Mouse (Mus musculus) kidney, postnatal 14 days (tissue): ENCODE results near the gene Matk.

ENCODE experiments used
- DNase-seq: peaks from one replicate; pipeline ENCODE4 v3.0.0; 2022; ENCODE audit warnings: mixed read lengths

The Matk gene

GRCm38 (mm10) chr10:81244146-81244545, 8.6 kb upstream of the Matk start:
- DNase-seq = no peak

DNA sequence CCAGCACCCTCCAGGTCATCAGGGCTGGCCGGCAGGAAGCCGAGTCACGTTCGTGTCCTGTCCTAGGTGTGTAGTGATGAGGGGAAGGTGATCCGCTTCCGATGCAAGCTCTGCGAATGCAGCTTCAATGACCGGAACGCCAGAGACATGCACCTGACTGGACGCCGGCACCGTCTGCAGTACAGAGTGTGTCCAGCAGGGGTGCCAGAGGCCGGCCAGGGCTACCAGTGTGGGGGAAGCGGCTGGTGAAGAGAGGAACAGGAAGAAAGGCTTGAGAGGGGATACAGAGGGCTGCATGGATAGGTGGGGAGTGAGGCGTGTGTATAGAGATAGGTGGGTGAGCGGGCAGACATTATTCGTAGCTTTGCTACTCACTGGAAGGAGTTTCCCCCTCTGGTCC, 8.1 kb upstream of the Matk start:
- peak; percentile 83 for DNase-seq

DNA sequence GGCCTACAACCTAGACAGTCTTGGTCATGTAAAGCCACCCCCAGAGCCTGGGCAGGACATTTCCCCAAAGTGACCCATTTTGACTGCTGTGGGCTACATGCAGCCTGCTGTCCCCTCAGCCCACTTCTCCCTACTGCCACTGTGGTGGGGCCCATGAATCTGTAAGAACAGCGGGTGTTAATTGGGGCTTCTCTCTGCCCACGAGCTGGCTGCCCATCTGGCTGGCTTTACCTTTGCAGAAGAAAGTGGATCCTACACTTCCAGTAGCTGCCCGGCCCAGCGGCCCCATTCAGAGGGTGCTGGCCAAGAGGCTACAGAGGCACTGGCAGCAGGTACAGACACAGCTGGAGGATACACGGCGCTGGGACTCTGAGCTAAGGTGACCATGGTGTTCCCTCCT, 7.6 kb upstream of the Matk start:
- no peak for DNase-seq

DNA sequence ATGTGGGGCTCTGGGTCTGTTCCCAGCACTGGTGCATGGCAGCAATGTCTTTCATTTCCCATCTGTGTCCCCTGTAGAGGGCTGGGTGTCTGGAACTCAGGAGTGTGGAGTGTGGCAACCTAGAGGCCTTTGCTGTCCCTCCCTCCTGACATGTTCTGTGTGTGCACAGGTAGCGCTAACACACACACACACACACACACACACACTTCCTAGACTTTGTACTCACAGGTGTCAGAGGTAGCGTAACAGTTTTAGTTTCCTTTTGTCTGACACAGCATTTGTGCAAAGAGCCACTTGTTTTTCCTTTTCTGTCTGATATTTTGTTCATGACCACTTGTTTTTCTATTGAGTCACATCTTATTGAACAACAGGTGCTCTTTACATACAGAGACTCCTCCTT, 4.9 kb upstream of the Matk start:
- no peak for DNase-seq

DNA sequence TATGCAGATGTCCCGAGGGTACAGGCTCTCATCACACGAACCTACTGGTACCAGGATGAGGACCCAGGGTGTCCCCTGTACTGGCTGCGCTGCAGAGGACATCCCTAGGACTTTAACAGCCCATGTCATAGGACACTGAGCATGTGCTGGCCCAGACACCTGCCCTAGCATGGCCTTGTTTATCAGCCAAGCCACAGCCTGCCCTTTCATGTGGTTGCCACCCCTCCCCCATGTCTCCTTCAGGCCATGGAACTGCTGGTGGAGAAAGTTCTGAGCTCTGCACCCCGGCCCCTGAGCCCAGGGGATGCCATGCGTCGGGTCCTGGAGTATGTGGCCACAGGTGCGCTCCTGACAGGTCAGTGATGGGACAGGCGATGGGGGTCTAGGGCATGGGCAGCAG, 3.3 kb upstream of the Matk start:
- DNase-seq = no peak

- no peak for DNase-seq
These were observed 2.2 kb downstream of the Matk start for GRCm38 (mm10) chr10:81254886-81255285.

GRCm38 (mm10) chr10:81257158-81258039, 4.7 kb downstream of the Matk start:
- no peak for DNase-seq

DNA sequence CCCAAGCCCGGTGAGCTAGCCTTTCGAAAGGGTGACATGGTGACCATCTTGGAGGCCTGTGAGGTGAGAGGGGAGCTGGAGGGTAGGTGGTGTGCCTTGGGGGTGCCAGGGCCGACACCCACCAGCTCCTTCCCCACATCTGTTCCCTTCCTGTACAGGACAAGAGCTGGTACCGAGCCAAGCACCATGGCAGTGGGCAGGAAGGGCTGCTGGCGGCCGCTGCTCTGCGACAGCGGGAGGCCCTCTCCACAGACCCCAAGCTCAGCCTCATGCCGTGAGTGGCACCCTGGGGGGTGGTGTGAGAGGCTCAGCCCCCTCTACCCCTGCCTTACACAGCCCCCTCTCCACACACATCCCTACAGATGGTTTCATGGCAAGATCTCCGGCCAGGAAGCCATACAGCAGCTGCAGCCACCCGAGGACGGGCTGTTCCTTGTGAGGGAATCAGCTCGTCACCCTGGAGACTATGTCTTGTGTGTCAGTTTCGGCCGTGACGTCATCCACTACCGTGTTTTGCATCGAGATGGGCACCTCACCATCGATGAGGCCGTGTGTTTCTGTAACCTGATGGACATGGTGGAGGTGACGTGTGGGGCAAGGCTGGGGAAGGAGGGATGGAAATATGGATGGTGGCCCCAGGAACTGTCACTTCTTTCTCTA, 6.6 kb downstream of the Matk start:
- DNase-seq = no peak

GRCm38 (mm10) chr10:81261025-81261424, 8.3 kb downstream of the Matk start:
- DNase-seq = no peak

GRCm38 (mm10) chr10:81265540-81265939, 12.8 kb downstream of the Matk start:
- DNase-seq = no peak

DNA sequence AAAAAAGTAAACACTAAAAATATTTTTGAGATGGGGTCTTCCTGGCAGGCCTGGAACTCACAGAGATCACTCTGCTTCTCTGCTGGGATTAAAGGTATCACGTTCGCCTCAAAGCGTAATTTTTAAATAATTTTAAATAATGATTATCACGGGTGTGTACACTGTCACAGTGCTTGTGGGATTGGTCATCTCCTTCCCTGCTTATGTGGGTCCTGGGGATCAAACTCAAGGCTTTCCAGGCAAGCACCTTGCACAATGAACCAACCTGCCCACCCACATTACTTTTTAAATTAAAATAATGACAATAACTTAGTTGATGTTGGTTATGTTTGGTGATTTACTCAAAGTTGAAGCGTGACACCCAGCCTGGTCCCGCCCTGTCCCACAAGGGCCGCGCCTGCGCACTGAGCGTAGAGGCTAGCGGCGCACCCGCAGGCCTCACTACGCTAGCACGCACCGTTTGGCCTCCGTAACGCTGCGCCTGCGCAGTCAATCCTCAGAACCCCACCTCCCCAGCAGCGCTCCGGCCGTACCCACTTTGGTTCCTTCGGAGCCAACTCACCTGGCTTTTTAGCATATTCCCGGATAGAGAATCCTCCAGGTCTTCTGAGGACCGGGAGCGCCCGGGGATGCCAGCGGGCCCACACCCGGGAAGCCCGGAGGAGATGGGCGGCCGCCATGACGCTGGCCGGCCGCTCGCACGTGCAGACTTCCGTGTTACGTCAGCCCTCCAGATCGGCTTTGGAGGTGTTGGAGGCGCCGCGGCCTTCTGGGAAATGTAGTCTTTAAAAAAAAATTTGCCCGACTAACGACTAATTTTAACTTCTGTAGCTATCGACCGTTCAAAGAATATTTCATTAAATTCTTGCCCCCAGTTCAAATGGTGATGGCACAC, 13.7 kb downstream of the Matk start, which contains the start of the genes Mrpl54 and Apba3:
TSS of gene Mrpl54 (minus strand) at position 724 of the 895 bp plus-strand sequence.
TSS of gene Apba3 (plus strand) at position 750 of the 895 bp plus-strand sequence.
- peak; percentile 98 for DNase-seq

- peak; percentile 93 for DNase-seq
These were observed 15.3 kb downstream of the Matk start for GRCm38 (mm10) chr10:81268056-81268455.

DNA sequence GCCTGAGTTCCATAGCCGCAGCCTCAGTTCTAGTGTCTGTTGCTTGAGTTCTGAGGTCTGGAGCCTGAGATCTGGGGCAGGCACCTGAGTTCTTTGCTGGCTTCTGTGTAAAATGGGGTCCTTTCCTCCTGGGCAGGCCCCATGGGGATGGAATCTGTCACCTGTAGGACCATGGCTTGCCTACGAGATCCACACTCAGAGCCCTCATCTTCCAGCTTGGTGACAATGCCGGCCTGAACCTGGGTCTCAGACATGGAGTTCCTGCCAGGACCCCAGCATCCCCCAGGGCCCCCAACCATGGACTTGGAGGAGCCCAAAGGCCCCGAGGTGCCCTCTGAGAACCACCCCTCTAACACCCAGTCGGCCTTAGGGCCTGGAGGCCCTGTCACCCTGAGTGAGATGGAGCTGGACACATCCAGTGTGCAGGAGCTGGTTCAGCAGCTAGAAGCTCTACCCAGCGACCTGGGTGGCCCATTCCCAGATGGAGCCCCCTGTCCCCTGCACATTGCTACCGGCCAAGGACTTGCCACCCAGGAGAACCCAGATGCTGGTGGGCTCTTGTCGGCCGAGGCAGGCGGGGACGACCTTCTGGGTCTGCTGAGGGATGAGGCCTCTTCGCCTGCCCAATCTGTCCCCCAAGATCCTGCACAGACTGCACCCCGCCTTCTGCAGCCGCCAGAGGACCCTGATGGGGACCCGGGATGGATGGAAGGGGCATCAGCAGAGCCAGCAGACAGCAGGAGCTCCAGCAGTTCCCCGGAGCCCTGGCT, 16.1 kb downstream of the Matk start:
- DNase-seq = no peak

GRCm38 (mm10) chr10:81272356-81272755, 19.6 kb downstream of the Matk start:
- no peak for DNase-seq

- no peak for DNase-seq
These were observed 21.1 kb downstream of the Matk start for GRCm38 (mm10) chr10:81273842-81274241.

- DNase-seq = no peak
These were observed 24.9 kb downstream of the Matk start for GRCm38 (mm10) chr10:81277676-81278075.

GRCm38 (mm10) chr10:81279496-81279895, 26.8 kb downstream of the Matk start:
- no peak for DNase-seq

DNA sequence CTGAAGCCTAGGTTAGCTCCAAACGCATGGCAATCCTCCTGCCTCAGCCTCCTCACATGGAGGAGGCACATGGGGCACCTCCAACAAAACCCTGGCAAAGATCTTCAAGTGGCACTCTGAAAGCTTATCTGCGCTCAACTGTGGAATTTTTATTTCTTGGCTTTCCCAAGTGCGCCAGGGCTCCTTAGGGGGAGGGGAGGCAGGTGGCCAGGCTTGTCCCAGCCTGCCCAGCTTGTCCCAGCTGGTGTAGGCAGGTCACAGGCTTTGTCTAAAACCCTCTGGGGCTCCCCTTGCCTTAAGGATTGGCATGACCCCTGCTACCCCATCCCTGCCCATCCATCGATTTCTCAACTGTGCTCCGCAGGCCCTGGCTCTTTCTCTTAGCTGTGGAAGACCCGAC, 31.5 kb downstream of the Matk start:
- no peak for DNase-seq

DNA sequence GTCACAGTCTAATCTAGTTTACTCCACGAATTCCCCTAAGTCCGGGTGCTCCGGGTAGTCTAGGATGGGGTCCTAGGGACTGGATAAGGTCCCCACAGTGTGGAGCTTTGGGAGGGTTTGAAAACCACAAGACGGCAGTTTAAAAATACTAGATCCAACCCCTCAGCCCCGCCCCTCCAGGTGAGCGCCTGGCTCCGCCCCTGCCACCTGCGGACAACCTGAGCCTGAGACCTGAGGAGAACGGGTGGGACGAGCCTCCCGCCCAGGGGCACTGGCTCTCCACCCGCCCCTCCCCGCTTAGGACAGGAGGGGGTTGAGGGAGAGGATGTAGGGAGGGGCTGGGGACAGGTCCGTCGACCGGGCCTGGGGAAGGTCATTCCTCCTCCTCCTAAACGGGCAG, 32.0 kb downstream of the Matk start:
- peak; percentile 80 for DNase-seq

DNA sequence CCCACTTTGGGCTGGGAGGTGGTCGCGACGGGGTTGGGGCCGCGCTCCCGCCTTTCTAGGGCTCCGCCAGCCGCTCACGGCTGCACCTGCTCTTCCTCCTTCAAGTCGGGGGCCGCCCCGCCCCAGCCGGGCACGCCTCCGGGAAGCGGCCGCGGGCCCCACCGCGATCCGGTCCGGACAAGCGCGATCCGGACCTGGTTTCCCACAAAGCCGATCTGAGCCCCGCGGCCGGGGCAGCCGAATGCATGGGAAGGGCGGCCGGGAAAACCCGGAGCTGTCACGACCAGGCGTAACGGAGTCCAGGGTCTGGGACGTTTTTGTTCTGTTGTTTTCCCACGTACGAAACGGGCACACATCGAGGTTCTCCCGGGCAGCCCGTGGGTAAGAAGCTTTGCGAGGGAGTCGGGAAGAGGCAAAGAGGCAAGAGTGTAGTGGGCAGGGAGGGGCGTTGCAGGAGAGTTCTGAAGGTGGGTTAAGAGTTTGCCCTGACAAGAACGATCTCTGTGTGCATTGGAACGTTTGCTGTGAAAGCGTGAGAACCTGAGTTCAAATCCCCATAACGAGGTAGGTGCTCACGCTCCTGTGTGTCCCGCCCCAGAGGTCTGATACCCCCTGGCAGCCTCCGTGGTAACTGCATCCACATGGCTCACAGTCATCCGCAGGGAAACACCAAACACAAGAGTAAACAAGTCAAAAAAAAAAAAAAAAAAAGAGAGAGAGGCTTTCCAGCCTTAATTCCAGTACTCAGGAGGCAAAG, 33.1 kb downstream of the Matk start:
- DNase-seq = peak; percentile 95

GRCm38 (mm10) chr10:81286586-81286985, 33.9 kb downstream of the Matk start:
- peak; percentile 67 for DNase-seq
